Mouse (Mus musculus) forebrain, embryonic 16.5 days (tissue): ENCODE measurements at regions not wholly inside any gene's neighbourhood (a gene's known extent, or its start where the extent isn't known, plus 50 kb on each side); places are given as distances from the start of the nearest gene placed in this dataset.

ENCODE experiments used
- ATAC-seq: fragments of 200-750 bp; cut with Nextera tagmentation; 2 replicates; pipeline ENCODE4 v1.8.0; 2017; ENCODE audit warnings: mild to moderate bottlenecking, moderate library complexity
- H3K27ac ChIP-seq: fragments of 300-500 bp; sonication (generic); 2 replicates; pipeline ENCODE4 v1.5.1; 2014; ENCODE audit warnings: low read length, control low read depth
- H3K27me3 ChIP-seq: fragments of 300-500 bp; sonication (generic); replicated peaks from 2 replicates; pipeline ENCODE4 v1.6.1; 2014; ENCODE audit warnings: low read length; ENCODE audit not compliant: control insufficient read depth, insufficient read depth
- H3K36me3 ChIP-seq: fragments of 300-500 bp; sonication (generic); 2 replicates; pipeline ENCODE4 v1.6.1; 2014; ENCODE audit not compliant: control insufficient read depth, insufficient read depth
- H3K4me1 ChIP-seq: fragments of 300-500 bp; sonication (generic); replicated peaks from 2 replicates; pipeline ENCODE4 v1.6.1; 2014; ENCODE audit warnings: low read length; ENCODE audit not compliant: control insufficient read depth, insufficient read depth
- H3K4me2 ChIP-seq: fragments of 300-500 bp; sonication (generic); 2 replicates; pipeline ENCODE4 v1.6.1; 2014; ENCODE audit warnings: mild to moderate bottlenecking, low read length, control low read depth
- H3K4me3 ChIP-seq: fragments of 300-500 bp; sonication (generic); replicated peaks from 2 replicates; pipeline ENCODE4 v1.5.1; 2014; ENCODE audit warnings: mild to moderate bottlenecking, low read length, control low read depth
- H3K9ac ChIP-seq: fragments of 300-500 bp; sonication (generic); replicated peaks from 2 replicates; pipeline ENCODE4 v1.6.1; 2014; ENCODE audit warnings: low read depth, low read length, control low read depth
- H3K9me3 ChIP-seq: fragments of 300-500 bp; sonication (generic); 2 replicates; pipeline ENCODE4 v1.6.1; 2016; ENCODE audit warnings: low read length; ENCODE audit not compliant: control insufficient read depth
- WGBS: fragments of 180-500 bp; shearing (Covaris S2); extraction: QIAGEN DNeasy Blood & Tissue Kit; methylation state at CpG from one replicate; pipeline ENCODE4 v1.1.7; 2014; 5-methylcytosine and 5-hydroxymethylcytosine counted together

- Histone ChIP-seq H3K36me3 (no peaks in the 10 kb centered on the region), H3K4me1 (no peaks in the 10 kb centered on the region), H3K27me3 (no peaks in the 10 kb centered on the region), H3K4me3 (no peak overlapping the region), H3K27ac (no peak overlapping the region), H3K4me2 (no peak overlapping the region), H3K9ac (no peak overlapping the region), H3K9me3 (no peaks in the 10 kb centered on the region)
- 62% methylated on average over 1 of the region's 1 CpGs for WGBS
- no peak for ATAC-seq
Measured at GRCm38 (mm10) chr7:78079708-78080107, 658.1 kb downstream of the Ntrk3 start.

- ATAC-seq = no peak
- no peak overlapping the region for H3K4me2 ChIP-seq
- no peak overlapping the region for H3K9ac ChIP-seq
- H3K4me1 ChIP-seq = no peaks in the 10 kb centered on the region
- 84% methylated on average over 7 of the region's 7 CpGs for WGBS
- H3K27ac ChIP-seq = no peak overlapping the region
- H3K9me3 ChIP-seq = no peaks in the 10 kb centered on the region
- H3K27me3 ChIP-seq = no peaks in the 10 kb centered on the region
- no peaks in the 10 kb centered on the region for H3K36me3 ChIP-seq
- H3K4me3 ChIP-seq = no peak overlapping the region
Measured at GRCm38 (mm10) chr7:78071131-78071530, 666.7 kb downstream of the Ntrk3 start.

DNA sequence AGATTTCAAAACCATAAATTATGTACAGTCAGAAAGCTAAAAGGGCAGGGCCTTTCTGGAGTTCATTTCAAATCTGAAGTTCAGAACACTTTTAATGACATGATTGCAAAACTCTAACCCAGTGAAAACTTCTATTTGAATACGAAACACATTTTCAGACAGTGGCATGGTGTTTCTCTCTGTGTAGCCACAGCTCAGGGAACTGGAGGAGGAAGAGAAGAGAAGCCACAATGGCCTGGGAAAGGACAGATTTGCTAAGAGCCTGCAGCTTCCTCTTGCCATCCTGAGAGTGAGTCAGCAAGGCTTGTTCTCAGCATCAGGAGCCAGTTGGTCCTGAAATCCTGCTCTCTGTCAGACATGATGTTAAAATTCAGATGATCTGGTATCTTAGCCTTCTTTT lies 676.2 kb downstream of the Ntrk3 start:
- H3K27ac ChIP-seq = no peak overlapping the region
- no peaks in the 10 kb centered on the region for H3K4me1 ChIP-seq
- H3K27me3 ChIP-seq = no peaks in the 10 kb centered on the region
- no peaks in the 10 kb centered on the region for H3K9me3 ChIP-seq
- 92% methylated on average over 1 of the region's 1 CpGs for WGBS
- no peak overlapping the region for H3K9ac ChIP-seq
- no peak for ATAC-seq
- H3K4me2 ChIP-seq = no peak overlapping the region
- H3K36me3 ChIP-seq = no peaks in the 10 kb centered on the region
- H3K4me3 ChIP-seq = no peak overlapping the region

DNA sequence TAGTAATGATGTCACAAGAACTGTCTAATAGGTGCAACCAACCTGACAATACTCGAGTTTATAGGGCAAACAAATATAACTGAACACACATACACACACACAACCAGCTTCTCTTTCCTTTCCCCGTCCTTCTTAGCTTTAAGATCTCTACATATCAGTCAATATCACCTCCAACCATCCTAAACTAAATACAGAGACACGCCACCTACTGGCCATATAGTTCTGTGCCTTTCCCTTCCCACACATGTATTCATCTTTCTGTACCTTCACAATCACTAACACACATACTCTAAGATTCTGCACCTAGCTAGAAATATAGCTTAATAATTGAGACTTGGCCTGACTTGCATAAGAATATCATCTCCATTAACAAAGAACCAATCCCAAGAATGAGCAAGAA lies 688.2 kb downstream of the Ntrk3 start:
- Histone ChIP-seq H3K4me3 (no peak overlapping the region), H3K4me1 (no peaks in the 10 kb centered on the region), H3K27ac (no peak overlapping the region), H3K4me2 (no peak overlapping the region), H3K9me3 (no peaks in the 10 kb centered on the region), H3K36me3 (no peaks in the 10 kb centered on the region), H3K9ac (no peak overlapping the region), H3K27me3 (no peaks in the 10 kb centered on the region)
- WGBS = 65% methylated on average over 3 of the region's 3 CpGs
- ATAC-seq = no peak

DNA sequence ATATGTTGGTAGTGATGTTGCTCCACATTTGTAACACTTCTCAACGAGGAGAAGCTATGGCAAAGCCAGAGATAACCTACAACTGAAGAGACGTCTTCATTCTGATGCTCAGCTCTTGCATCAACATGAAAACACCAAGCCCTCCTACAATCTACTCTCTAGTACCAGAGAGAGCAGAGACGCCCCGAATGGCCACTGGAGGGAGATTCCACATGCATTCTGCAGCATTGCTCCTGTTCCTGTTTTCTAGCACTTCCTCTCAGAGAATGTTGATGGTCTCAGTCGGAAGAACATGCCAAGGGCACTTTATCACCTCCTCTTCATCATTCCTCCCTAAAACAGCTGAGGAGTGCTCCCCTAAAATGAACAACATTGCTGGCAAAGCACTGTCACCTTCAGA lies 692.4 kb downstream of the Ntrk3 start:
- Histone ChIP-seq H3K9me3 (no peaks in the 10 kb centered on the region), H3K9ac (no peak overlapping the region), H3K27ac (no peak overlapping the region), H3K4me2 (no peak overlapping the region), H3K27me3 (no peaks in the 10 kb centered on the region), H3K4me3 (no peak overlapping the region), H3K4me1 (no peaks in the 10 kb centered on the region), H3K36me3 (no peaks in the 10 kb centered on the region)
- 65% methylated on average over 5 of the region's 5 CpGs for WGBS
- ATAC-seq = no peak

GRCm38 (mm10) chr7:78031032-78031431 lies 706.8 kb downstream of the Ntrk3 start:
- Histone ChIP-seq H3K4me1 (no peaks in the 10 kb centered on the region), H3K27ac (no peak overlapping the region), H3K9me3 (no peaks in the 10 kb centered on the region), H3K36me3 (no peaks in the 10 kb centered on the region), H3K4me3 (no peak overlapping the region), H3K4me2 (no peak overlapping the region), H3K27me3 (no peaks in the 10 kb centered on the region), H3K9ac (no peak overlapping the region)
- no peak for ATAC-seq
- 62% methylated on average over 2 of the region's 2 CpGs for WGBS

GRCm38 (mm10) chr7:78026992-78027615 lies 710.7 kb downstream of the Ntrk3 start:
- Histone ChIP-seq H3K27ac (no peak overlapping the region), H3K36me3 (no peaks in the 10 kb centered on the region), H3K4me3 (no peak overlapping the region), H3K4me2 (no peak overlapping the region), H3K27me3 (no peaks in the 10 kb centered on the region), H3K9ac (no peak overlapping the region), H3K9me3 (no peaks in the 10 kb centered on the region), H3K4me1 (no peaks in the 10 kb centered on the region)
- ATAC-seq = peak; percentile 49; the same call in 1 of the 2 replicates
- WGBS = 61% methylated on average over 4 of the region's 4 CpGs

DNA sequence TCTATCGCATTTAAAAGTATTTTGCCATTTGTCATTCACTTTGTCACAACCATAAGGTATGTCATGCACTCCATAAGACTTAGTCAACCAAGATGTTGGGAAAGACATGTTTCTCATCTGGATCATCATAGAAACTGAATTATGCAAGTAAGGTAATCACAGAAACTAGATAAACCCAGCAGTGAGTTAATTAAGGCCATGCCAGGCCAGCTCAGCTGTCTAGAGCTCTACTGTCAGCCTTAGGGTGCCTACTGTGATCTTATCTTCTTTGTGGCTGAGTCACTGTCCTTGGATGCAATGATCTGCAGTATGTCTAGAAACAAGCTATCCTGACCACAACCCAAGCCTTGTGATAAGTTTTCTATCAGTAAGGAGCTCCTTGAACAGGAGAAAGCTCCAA lies 714.2 kb downstream of the Ntrk3 start:
- H3K27ac ChIP-seq = no peak overlapping the region
- H3K4me3 ChIP-seq = no peak overlapping the region
- 98% methylated on average over 1 of the region's 1 CpGs for WGBS
- no peaks in the 10 kb centered on the region for H3K4me1 ChIP-seq
- no peaks in the 10 kb centered on the region for H3K9me3 ChIP-seq
- no peak for ATAC-seq
- no peaks in the 10 kb centered on the region for H3K27me3 ChIP-seq
- no peak overlapping the region for H3K4me2 ChIP-seq
- no peak overlapping the region for H3K9ac ChIP-seq
- no peaks in the 10 kb centered on the region for H3K36me3 ChIP-seq

GRCm38 (mm10) chr7:78023075-78023474 lies 714.7 kb downstream of the Ntrk3 start:
- H3K4me2 ChIP-seq = no peak overlapping the region
- no peak overlapping the region for H3K4me3 ChIP-seq
- no peak overlapping the region for H3K9ac ChIP-seq
- H3K36me3 ChIP-seq = no peaks in the 10 kb centered on the region
- ATAC-seq = no peak
- H3K4me1 ChIP-seq = no peaks in the 10 kb centered on the region
- H3K27ac ChIP-seq = no peak overlapping the region
- no peaks in the 10 kb centered on the region for H3K9me3 ChIP-seq
- 75% methylated on average over 3 of the region's 3 CpGs for WGBS
- H3K27me3 ChIP-seq = no peaks in the 10 kb centered on the region

DNA sequence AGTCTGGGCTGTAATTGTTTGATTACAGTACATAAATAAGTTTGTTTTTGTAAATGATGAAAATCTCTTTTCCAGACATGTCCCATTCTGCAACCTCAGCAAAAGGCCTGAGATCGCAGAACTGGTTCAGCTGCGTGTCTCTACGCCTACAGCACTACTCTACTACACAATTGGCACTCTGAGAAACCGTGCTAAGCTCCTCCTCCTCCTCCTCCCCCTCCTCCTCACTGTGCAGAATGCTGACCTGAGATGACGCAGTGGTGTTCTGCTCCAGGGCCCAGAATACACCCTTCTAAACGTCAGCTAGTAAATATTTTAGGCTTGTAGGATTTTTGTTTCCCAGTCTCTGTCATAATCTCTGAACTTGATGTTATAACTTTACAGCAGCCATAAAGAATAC lies 724.2 kb downstream of the Ntrk3 start:
- H3K27me3 ChIP-seq = no peaks in the 10 kb centered on the region
- no peaks in the 10 kb centered on the region for H3K4me1 ChIP-seq
- no peak overlapping the region for H3K27ac ChIP-seq
- H3K9ac ChIP-seq = no peak overlapping the region
- 54% methylated on average over 6 of the region's 6 CpGs for WGBS
- ATAC-seq = peak; percentile 54; the same call in 1 of the 2 replicates
- H3K36me3 ChIP-seq = no peaks in the 10 kb centered on the region
- no peaks in the 10 kb centered on the region for H3K9me3 ChIP-seq
- no peak overlapping the region for H3K4me2 ChIP-seq
- H3K4me3 ChIP-seq = no peak overlapping the region
